21 mouse cellular contexts compared by ENCODE assay signal in the genomic region with DNA sequence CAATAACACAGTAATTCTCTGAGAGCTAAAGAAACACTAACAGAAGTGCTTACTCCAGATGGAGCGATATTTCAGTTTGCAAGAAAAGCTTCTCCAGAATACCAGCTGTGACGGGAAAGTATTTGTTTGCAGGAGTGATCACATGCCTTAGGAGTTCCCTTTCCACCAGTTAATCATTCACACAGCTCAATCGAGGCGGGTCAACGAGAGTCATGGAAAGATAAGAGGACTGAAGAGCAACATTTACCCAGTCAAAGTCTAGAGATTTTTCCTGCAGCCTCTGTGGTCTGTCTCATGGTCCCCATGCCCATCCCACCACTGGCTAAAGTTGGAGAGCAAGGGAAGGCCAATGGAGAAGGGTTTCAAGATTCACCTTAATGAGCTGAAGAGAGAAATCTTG. TPM values are rescaled to one million over a fixed set of nuclear protein-coding genes. Genes with fewer than 3 reads are reported as not detected.
DNase-seq lines count a peak whose midpoint lies in the region; ATAC-seq and TF ChIP-seq lines count a peak whose summit lies in the region.
"Had no signal": no experiment of that assay in that cellular context is flagged by ENCODE, and none has a peak within 500 bp of the region (broad histone marks: within the 10 kb centered on the region; RNA-seq: fewer than 3 reads in every experiment).

No protein-coding gene starts in this region.

- no peak for TF ChIP-seq EP300 in liver, postnatal 0 days (IDR thresholded peaks at IDR 0.05; ENCODE audit: low read depth)
- no peak for TF ChIP-seq EP300 in stomach, postnatal 0 days (optimal IDR thresholded peaks at IDR 0.05)

- no peaks in the 10 kb centered on the region for H3K27me3 ChIP-seq in lung, embryonic 15.5 days
- H3K27me3 ChIP-seq in liver, postnatal 0 days (ENCODE audit: insufficient read depth, low read length) = no peaks in the 10 kb centered on the region
- no peaks in the 10 kb centered on the region for H3K27me3 ChIP-seq in stomach, postnatal 0 days (ENCODE audit: control insufficient read depth, insufficient read depth, low read length)
- H3K27me3 ChIP-seq in heart, embryonic 11.5 days (ENCODE audit: control insufficient read depth, insufficient read depth, low read length) = no peaks in the 10 kb centered on the region
- H3K27me3 ChIP-seq: forebrain, embryonic 13.5 days; megakaryocyte, embryonic 14.5 days; neural tube, embryonic 13.5 days had no signal

- peak overlapping the region; percentile 16; the same call in 1 of the 2 replicates for H3K27ac ChIP-seq in lung, embryonic 15.5 days
- H3K27ac ChIP-seq in liver, postnatal 0 days (ENCODE audit: low read depth) = no peak overlapping the region
- H3K27ac ChIP-seq in stomach, postnatal 0 days (replicated peaks) = peak overlapping the region; percentile 71; the same call in 1 of the 2 replicates
- H3K27ac ChIP-seq in heart, embryonic 11.5 days (ENCODE audit: low read depth, low read length) = no peak overlapping the region
- H3K27ac ChIP-seq: forebrain, embryonic 13.5 days; hindbrain, embryonic 14.5 days; layer of hippocampus, adult 2 months; left cerebral cortex, adult 2 months; neural tube, embryonic 13.5 days had no signal

- ATAC-seq in lung, embryonic 15.5 days (ENCODE audit: borderline replicate concordance, extremely low read depth, low FRiP score, low TSS enrichment) = 0 out of 2 replicates have a peak, but pooled peaks have one; percentile 49
- ATAC-seq in liver, postnatal 0 days = peak; percentile 88
- ATAC-seq in stomach, postnatal 0 days (ENCODE audit: low FRiP score, low TSS enrichment) = peak; percentile 89
- no peak for ATAC-seq in megakaryocyte progenitor cell, adult 5-6 weeks (replicated peaks; ENCODE audit: poor library complexity)
- no peak for ATAC-seq in heart, embryonic 11.5 days (replicated peaks; ENCODE audit: insufficient number of reproducible peaks, low FRiP score, low TSS enrichment)
- ATAC-seq: forebrain, embryonic 13.5 days had no signal

- H3K4me3 ChIP-seq in lung, embryonic 15.5 days = no peak overlapping the region
- no peak overlapping the region for H3K4me3 ChIP-seq in liver, postnatal 0 days (ENCODE audit: low read depth, low read length)
- H3K4me3 ChIP-seq in stomach, postnatal 0 days (ENCODE audit: low read depth, low read length) = no peak overlapping the region
- H3K4me3 ChIP-seq in heart, embryonic 11.5 days (ENCODE audit: low read depth, low read length) = no peak overlapping the region
- H3K4me3 ChIP-seq: forebrain, embryonic 13.5 days; layer of hippocampus, adult 2 months; left cerebral cortex, adult 2 months; megakaryocyte, embryonic 14.5 days; neural tube, embryonic 13.5 days had no signal

- DNase-seq in lung, postnatal 4 days = no peak
- DNase-seq in liver = peak; percentile 23
- peak; percentile 44 for DNase-seq in liver, postnatal 0 days
- DNase-seq in stomach, postnatal 0 days (ENCODE audit: low spot score) = peak; percentile 72
- no peak for DNase-seq in urinary bladder, postnatal 4 days (ENCODE audit: low spot score in 2 of 2)
- DNase-seq: adrenal gland, adult 2 months; cerebellum, postnatal 36 days; gastrocnemius, postnatal 25 days; right cerebral cortex, postnatal 14 days; thymus, postnatal 36 days had no signal

- TF ChIP-seq CTCF in liver, postnatal 0 days (IDR thresholded peaks at IDR 0.05; ENCODE audit: low read depth) = no peak
- no peak for TF ChIP-seq CTCF in stomach, postnatal 0 days (IDR thresholded peaks at IDR 0.05; ENCODE audit: low read depth)

- 17% methylated on average over 5 of the region's 5 CpGs for WGBS in lung, embryonic 15.5 days
- 49% methylated on average over 5 of the region's 5 CpGs for WGBS in liver, postnatal 0 days (ENCODE audit: insufficient replicate concordance)
- WGBS in stomach, postnatal 0 days = 27% methylated on average over 5 of the region's 5 CpGs
- WGBS in heart, embryonic 11.5 days (ENCODE audit: insufficient replicate concordance) = 29% methylated on average over 5 of the region's 5 CpGs

- no peaks in the 10 kb centered on the region for H3K36me3 ChIP-seq in lung, embryonic 15.5 days
- H3K36me3 ChIP-seq in liver, postnatal 0 days (replicated peaks; ENCODE audit: insufficient read depth, low read length) = no peaks in the 10 kb centered on the region
- no peaks in the 10 kb centered on the region for H3K36me3 ChIP-seq in stomach, postnatal 0 days (ENCODE audit: control insufficient read depth, insufficient read depth, low read length)
- no peaks in the 10 kb centered on the region for H3K36me3 ChIP-seq in heart, embryonic 11.5 days (ENCODE audit: control insufficient read depth, insufficient read depth, low read length)
- H3K36me3 ChIP-seq: G1E; neural tube, embryonic 13.5 days had no signal

- no peak overlapping the region for H3K4me2 ChIP-seq in lung, embryonic 15.5 days
- peak overlapping the region; percentile 54 for H3K4me2 ChIP-seq in liver, postnatal 0 days (ENCODE audit: low read depth, low read length)
- H3K4me2 ChIP-seq in stomach, postnatal 0 days (replicated peaks; ENCODE audit: low read depth) = no peak overlapping the region
- no peak overlapping the region for H3K4me2 ChIP-seq in heart, embryonic 11.5 days
- H3K4me2 ChIP-seq: forebrain, embryonic 13.5 days; hindbrain, embryonic 14.5 days; neural tube, embryonic 13.5 days had no signal

- no peak overlapping the region for H3K9ac ChIP-seq in lung, embryonic 15.5 days
- no peak overlapping the region for H3K9ac ChIP-seq in liver, postnatal 0 days (replicated peaks)
- no peak overlapping the region for H3K9ac ChIP-seq in stomach, postnatal 0 days (ENCODE audit: low read length)
- no peak overlapping the region for H3K9ac ChIP-seq in heart, embryonic 11.5 days (ENCODE audit: low read depth, low read length)
- H3K9ac ChIP-seq: forebrain, embryonic 13.5 days; hindbrain, embryonic 14.5 days; neural tube, embryonic 13.5 days had no signal

- H3K9me3 ChIP-seq in lung, embryonic 15.5 days = no peaks in the 10 kb centered on the region
- no peaks in the 10 kb centered on the region for H3K9me3 ChIP-seq in liver, postnatal 0 days (ENCODE audit: low read length)
- no peaks in the 10 kb centered on the region for H3K9me3 ChIP-seq in stomach, postnatal 0 days (ENCODE audit: control insufficient read depth, low read length)
- no peaks in the 10 kb centered on the region for H3K9me3 ChIP-seq in heart, embryonic 11.5 days (replicated peaks; ENCODE audit: control insufficient read depth, low read length)
- H3K9me3 ChIP-seq: forebrain, embryonic 13.5 days; G1E; megakaryocyte, embryonic 14.5 days; neural tube, embryonic 13.5 days had no signal

- H3K4me1 ChIP-seq in lung, embryonic 15.5 days = peaks cover 21% of the 10 kb centered on the region; the same call in 1 of the 2 replicates
- 0 out of 2 replicates have a peak, but pooled peaks cover 5% of the 10 kb centered on the region for H3K4me1 ChIP-seq in liver, postnatal 0 days (ENCODE audit: insufficient read depth)
- H3K4me1 ChIP-seq in stomach, postnatal 0 days (replicated peaks; ENCODE audit: control insufficient read depth, insufficient read depth) = no peaks in the 10 kb centered on the region
- H3K4me1 ChIP-seq in heart, embryonic 11.5 days (ENCODE audit: control insufficient read depth, insufficient read depth, low read length) = 0 out of 2 replicates have a peak, but pooled peaks cover 8% of the 10 kb centered on the region

RNA-seq across cellular contexts. Expression of a gene that starts 53.6 kb away (rescaled TPM):
- polyA plus RNA-seq in lung, embryonic 15.5 days (2015; fragmentation: Nextera tagmentation; extraction: Ambion mirVana) = 7.0 and 8.5 TPM in 2 replicates
- 2.0 and 2.1 TPM in 2 replicates for polyA plus RNA-seq in liver, postnatal 0 days (2015; fragmentation: Nextera tagmentation; extraction: Ambion mirVana)
- 6.6 and 7.3 TPM in 2 replicates for polyA plus RNA-seq in stomach, postnatal 0 days (2015; fragmentation: Nextera tagmentation; extraction: Ambion mirVana)
- total RNA-seq in megakaryocyte progenitor cell, adult 5-6 weeks (2015) = 5.0 and 5.8 TPM in 2 replicates
- total RNA-seq in megakaryocyte progenitor cell, adult 5-6 weeks (2017) = 3.9 and 4.5 TPM in 2 replicates
- polyA plus RNA-seq in heart, embryonic 11.5 days (2014; fragmentation: Nextera tagmentation; extraction: Ambion mirVana) = 6.9 and 7.3 TPM in 2 replicates

RNA-seq across cellular contexts. Expression of a gene that starts 53.9 kb away (rescaled TPM):
- 2.9 and 3.0 TPM in 2 replicates for polyA plus RNA-seq in lung, embryonic 15.5 days (2015; fragmentation: Nextera tagmentation; extraction: Ambion mirVana)
- polyA plus RNA-seq in liver, postnatal 0 days (2015; fragmentation: Nextera tagmentation; extraction: Ambion mirVana) = 0.14 and 0.19 TPM in 2 replicates
- polyA plus RNA-seq in stomach, postnatal 0 days (2015; fragmentation: Nextera tagmentation; extraction: Ambion mirVana) = 2.5 and 2.8 TPM in 2 replicates
- 2.3 and 2.8 TPM in 2 replicates for total RNA-seq in megakaryocyte progenitor cell, adult 5-6 weeks (2015)
- total RNA-seq in megakaryocyte progenitor cell, adult 5-6 weeks (2017) = 3.1 and 4.0 TPM in 2 replicates
- polyA plus RNA-seq in heart, embryonic 11.5 days (2014; fragmentation: Nextera tagmentation; extraction: Ambion mirVana) = 1.6 and 2.8 TPM in 2 replicates
- polyA plus RNA-seq: adrenal gland, adult 2 months; G1E; limb, embryonic 11.5 days had no signal

Comparison
In these comparisons a context has a peak if more than half of its experiments do, and no peak if none do; other contexts are left out.
1. ATAC-seq: peak in lung, embryonic 15.5 days (single experiment), liver, postnatal 0 days (single experiment) and stomach, postnatal 0 days (single experiment); none in megakaryocyte progenitor cell, adult 5-6 weeks (single experiment) and heart, embryonic 11.5 days (single experiment).
2. H3K27ac ChIP-seq: peak in lung, embryonic 15.5 days (single experiment) and stomach, postnatal 0 days (single experiment); none in liver, postnatal 0 days (single experiment) and heart, embryonic 11.5 days (single experiment).
3. DNase-seq: peak in liver (single experiment), liver, postnatal 0 days (single experiment) and stomach, postnatal 0 days (single experiment); none in lung, postnatal 4 days (0 of 2) and urinary bladder, postnatal 4 days (0 of 2).